Mouse (Mus musculus) olfactory bulb, adult 2 months (tissue): Measurements from ENCODE around the gene Anks1. TPM values are rescaled to one million over a fixed set of nuclear protein-coding genes. Genes with fewer than 3 reads are reported as not detected.

ENCODE experiments used
- H3K27ac ChIP-seq: fragments of 200-500 bp; 2 replicates; pipeline ENCODE4 v1.5.1; 2012; ENCODE audit warnings: low read depth, low read length; ENCODE audit not compliant: insufficient read depth
- H3K4me1 ChIP-seq: fragments of 200-500 bp; 2 replicates; pipeline ENCODE4 v1.6.1; 2012; ENCODE audit warnings: low read length; ENCODE audit not compliant: control insufficient read depth, insufficient read depth
- H3K4me3 ChIP-seq: fragments of 200-500 bp; 2 replicates; pipeline ENCODE4 v1.5.1; 2012; ENCODE audit warnings: mild to moderate bottlenecking, low read depth, low read length, moderate library complexity; ENCODE audit not compliant: insufficient read depth
- CTCF ChIP-seq: fragments of 200-500 bp; IDR thresholded peaks from 2 replicates; pipeline ENCODE4 v1.5.1; 2012; ENCODE audit warnings: low read depth, mild to moderate bottlenecking, low read length, moderate library complexity; ENCODE audit not compliant: insufficient read depth
- POLR2A ChIP-seq: fragments of 200-500 bp; IDR thresholded peaks from 2 replicates; pipeline ENCODE4 v1.6.1; 2012; ENCODE audit warnings: mild to moderate bottlenecking, low read depth, low read length, moderate library complexity; ENCODE audit not compliant: insufficient read depth
- WGBS: fragments of 180-500 bp; shearing (Covaris S2); methylation state at CpG from one replicate; pipeline ENCODE4 v1.1.7; 2018; 5-methylcytosine and 5-hydroxymethylcytosine counted together
- polyA plus RNA-seq: library from polyadenylated mRNA; stranded (reverse); fragments of >200 nt; gene quantifications from 2 replicates; pipeline ENCODE4 v1.2.4, GENCODE M21; 2012; ENCODE audit warnings: low replicate concordance; ENCODE audit not compliant: missing spikeins, insufficient read depth, insufficient read length

Anks1 gene
- polyA plus RNA-seq, 1 experiment = not detected

GRCm38 (mm10) chr17:28008565-28008981 is 99.5 kb downstream of the Anks1 start:
- TF ChIP-seq POLR2A = no peak
- TF ChIP-seq CTCF = no peak
- H3K4me1 ChIP-seq = peaks cover 55% of the 10 kb centered on the region
- WGBS = 64% methylated on average over 8 of the region's 8 CpGs
- H3K4me3 ChIP-seq = peak overlapping the region; percentile 26
- no peak overlapping the region for H3K27ac ChIP-seq

GRCm38 (mm10) chr17:28009066-28009715 is 100.1 kb downstream of the Anks1 start:
- TF ChIP-seq CTCF (no peak), POLR2A (no peak)
- Histone ChIP-seq H3K4me3 (peak overlapping the region; percentile 26), H3K27ac (no peak overlapping the region), H3K4me1 (peaks cover 56% of the 10 kb centered on the region)
- WGBS = 71% methylated on average over 10 of the region's 10 CpGs

- no peak overlapping the region for H3K27ac ChIP-seq
- TF ChIP-seq POLR2A (no peak), CTCF (no peak)
- no peak overlapping the region for H3K4me3 ChIP-seq
- H3K4me1 ChIP-seq = peaks cover 56% of the 10 kb centered on the region
- WGBS = 77% methylated on average over 7 of the region's 7 CpGs
Observed at GRCm38 (mm10) chr17:28009716-28010114, 100.6 kb downstream of the Anks1 start.

GRCm38 (mm10) chr17:28010925-28011324 is 101.8 kb downstream of the Anks1 start:
- WGBS = 93% methylated on average over 2 of the region's 2 CpGs
- Histone ChIP-seq H3K4me3 (no peak overlapping the region), H3K27ac (no peak overlapping the region), H3K4me1 (peaks cover 59% of the 10 kb centered on the region)
- no peak for TF ChIP-seq CTCF
- TF ChIP-seq POLR2A = no peak

GRCm38 (mm10) chr17:28012851-28013250 is 103.7 kb downstream of the Anks1 start:
- 47% methylated on average over 6 of the region's 6 CpGs for WGBS
- no peak for TF ChIP-seq CTCF
- no peak for TF ChIP-seq POLR2A
- peaks cover 45% of the 10 kb centered on the region for H3K4me1 ChIP-seq
- peak overlapping the region; percentile 53 for H3K27ac ChIP-seq
- peak overlapping the region; percentile 12; the same call in 1 of the 2 replicates for H3K4me3 ChIP-seq

- peak overlapping the region; percentile 12; the same call in 1 of the 2 replicates for H3K4me3 ChIP-seq
- H3K4me1 ChIP-seq = peaks cover 41% of the 10 kb centered on the region
- peak overlapping the region; percentile 53 for H3K27ac ChIP-seq
- 15% methylated on average over 12 of the region's 12 CpGs for WGBS
- TF ChIP-seq POLR2A (peak; percentile 66), CTCF (peak; percentile 74)
Observed at GRCm38 (mm10) chr17:28013259-28013875, 104.3 kb downstream of the Anks1 start.

- Histone ChIP-seq H3K27ac (no peak overlapping the region), H3K4me3 (no peak overlapping the region), H3K4me1 (peaks cover 43% of the 10 kb centered on the region)
- no peak for TF ChIP-seq POLR2A
- TF ChIP-seq CTCF = no peak
- 47% methylated on average over 4 of the region's 4 CpGs for WGBS
Observed at GRCm38 (mm10) chr17:28014449-28014848, 105.3 kb downstream of the Anks1 start.

GRCm38 (mm10) chr17:28015068-28015730 is 106.1 kb downstream of the Anks1 start:
- TF ChIP-seq POLR2A = no peak
- no peak overlapping the region for H3K4me3 ChIP-seq
- H3K27ac ChIP-seq = no peak overlapping the region
- H3K4me1 ChIP-seq = peaks cover 44% of the 10 kb centered on the region
- WGBS = 88% methylated on average over 17 of the region's 17 CpGs
